In genomic region chr1:179058675-179059074, GRCm38 (mm10) we compare ENCODE assay signal across 21 mouse cellular contexts.
DNase-seq lines count a peak whose midpoint lies in the region; ATAC-seq and TF ChIP-seq lines count a peak whose summit lies in the region.
"Had no signal": no experiment of that assay in that cellular context is flagged by ENCODE, and none has a peak within 500 bp of the region (broad histone marks: within the 10 kb centered on the region; RNA-seq: fewer than 3 reads in every experiment).

No protein-coding gene starts in this region.

- WGBS in kidney, embryonic 16.5 days = 40% methylated on average over 4 of the region's 4 CpGs
- 34% methylated on average over 4 of the region's 4 CpGs for WGBS in embryonic facial prominence, embryonic 11.5 days
- WGBS in hindbrain, postnatal 0 days = 77% methylated on average over 4 of the region's 4 CpGs

- no peak for ATAC-seq in kidney, embryonic 16.5 days (ENCODE audit: low FRiP score, low TSS enrichment)
- ATAC-seq in embryonic facial prominence, embryonic 11.5 days (replicated peaks; ENCODE audit: insufficient number of reproducible peaks, low FRiP score, low TSS enrichment, low read depth) = no peak
- no peak for ATAC-seq in hindbrain, postnatal 0 days
- ATAC-seq: CD4-positive, CD25-positive, alpha-beta regulatory T cell, adult 4 months; forebrain, embryonic 14.5 days; inflammation-experienced regulatory T-cells, adult 6 months had no signal

- H3K4me1 ChIP-seq in kidney, embryonic 16.5 days (ENCODE audit: insufficient read depth, low read length) = peaks cover 52% of the 10 kb centered on the region
- H3K4me1 ChIP-seq in embryonic facial prominence, embryonic 11.5 days (ENCODE audit: control insufficient read depth, insufficient read depth, low read length) = peaks cover 15% of the 10 kb centered on the region
- H3K4me1 ChIP-seq in hindbrain, postnatal 0 days (ENCODE audit: insufficient read depth, low read length) = peaks cover 18% of the 10 kb centered on the region; the same call in 1 of the 2 replicates

- no peak for TF ChIP-seq CTCF in hindbrain, postnatal 0 days (IDR thresholded peaks at IDR 0.05; ENCODE audit: low read depth)

- no peak overlapping the region for H3K9ac ChIP-seq in kidney, embryonic 16.5 days (replicated peaks; ENCODE audit: low read length)
- no peak overlapping the region for H3K9ac ChIP-seq in embryonic facial prominence, embryonic 11.5 days (replicated peaks; ENCODE audit: low read length)
- no peak overlapping the region for H3K9ac ChIP-seq in hindbrain, postnatal 0 days (replicated peaks; ENCODE audit: low read length)
- H3K9ac ChIP-seq: hindbrain, embryonic 12.5 days; liver, embryonic 14.5 days had no signal

- no peaks in the 10 kb centered on the region for H3K27me3 ChIP-seq in kidney, embryonic 16.5 days (ENCODE audit: insufficient read depth, low read length)
- no peaks in the 10 kb centered on the region for H3K27me3 ChIP-seq in embryonic facial prominence, embryonic 11.5 days (ENCODE audit: control insufficient read depth, insufficient read depth, low read length)
- no peaks in the 10 kb centered on the region for H3K27me3 ChIP-seq in hindbrain, postnatal 0 days (ENCODE audit: insufficient read depth, low read length)
- H3K27me3 ChIP-seq: hindbrain, embryonic 12.5 days had no signal

- H3K4me2 ChIP-seq in kidney, embryonic 16.5 days (replicated peaks; ENCODE audit: low read depth, low read length) = no peak overlapping the region
- H3K4me2 ChIP-seq in embryonic facial prominence, embryonic 11.5 days (ENCODE audit: low read depth, low read length) = no peak overlapping the region
- no peak overlapping the region for H3K4me2 ChIP-seq in hindbrain, postnatal 0 days (ENCODE audit: low read depth, low read length)
- H3K4me2 ChIP-seq: hindbrain, embryonic 12.5 days had no signal

- 0 out of 2 replicates have a peak overlapping the region, but pooled peaks have one; percentile 81 for H3K27ac ChIP-seq in kidney, embryonic 16.5 days (ENCODE audit: low read length)
- peak overlapping the region; percentile 56 for H3K27ac ChIP-seq in embryonic facial prominence, embryonic 11.5 days (replicated peaks; ENCODE audit: low read depth, low read length)
- no peak overlapping the region for H3K27ac ChIP-seq in hindbrain, postnatal 0 days
- H3K27ac ChIP-seq: hindbrain, embryonic 12.5 days; liver, embryonic 14.5 days; macrophage; midbrain, embryonic 10.5 days had no signal

- H3K9me3 ChIP-seq in kidney, embryonic 16.5 days (ENCODE audit: low read length) = no peaks in the 10 kb centered on the region
- H3K9me3 ChIP-seq in embryonic facial prominence, embryonic 11.5 days (replicated peaks; ENCODE audit: control insufficient read depth, low read length) = no peaks in the 10 kb centered on the region
- H3K9me3 ChIP-seq in hindbrain, postnatal 0 days (ENCODE audit: low read length) = no peaks in the 10 kb centered on the region
- H3K9me3 ChIP-seq: G1E; heart, embryonic 10.5 days; hindbrain, embryonic 12.5 days; midbrain, embryonic 10.5 days had no signal

- no peak for DNase-seq in kidney, adult 11 months
- DNase-seq in embryonic facial prominence, embryonic 11.5 days (ENCODE audit: low spot score) = peak; percentile 69
- DNase-seq in forelimb bud, embryonic 11.5 days (ENCODE audit: low read depth, low spot score) = peak; percentile 40
- no peak for DNase-seq in hindbrain, postnatal 0 days (ENCODE audit: low spot score)
- DNase-seq in spleen, postnatal 10 days (ENCODE audit: low spot score in 2 of 2) = no peak
- DNase-seq in adrenal gland, postnatal 4 days (ENCODE audit: low spot score in 2 of 2) = no peak
- DNase-seq: adrenal gland, postnatal 25 days; cerebellum, adult 2 months; cerebellum, postnatal 36 days; heart, postnatal 10 days; retina, postnatal 1 day had no signal

- H3K36me3 ChIP-seq in kidney, embryonic 16.5 days (ENCODE audit: insufficient read depth, low read length) = no peaks in the 10 kb centered on the region
- H3K36me3 ChIP-seq in embryonic facial prominence, embryonic 11.5 days (replicated peaks; ENCODE audit: control insufficient read depth, insufficient read depth, low read depth, low read length) = no peaks in the 10 kb centered on the region
- no peaks in the 10 kb centered on the region for H3K36me3 ChIP-seq in hindbrain, postnatal 0 days (ENCODE audit: insufficient read depth, low read length)
- H3K36me3 ChIP-seq: G1E; heart, embryonic 10.5 days; hindbrain, embryonic 12.5 days; midbrain, embryonic 10.5 days had no signal

- H3K4me3 ChIP-seq in kidney, embryonic 16.5 days (ENCODE audit: low read length) = no peak overlapping the region
- H3K4me3 ChIP-seq in embryonic facial prominence, embryonic 11.5 days (ENCODE audit: low read depth, low read length) = no peak overlapping the region
- H3K4me3 ChIP-seq in hindbrain, postnatal 0 days (ENCODE audit: low read length) = no peak overlapping the region
- H3K4me3 ChIP-seq: heart, embryonic 10.5 days; hindbrain, embryonic 12.5 days; midbrain, embryonic 10.5 days had no signal

Comparison
In these comparisons a context has a peak if more than half of its experiments do, and no peak if none do; other contexts are left out.
1. DNase-seq: peak in embryonic facial prominence, embryonic 11.5 days (single experiment) and forelimb bud, embryonic 11.5 days (single experiment); none in kidney, adult 11 months (single experiment), hindbrain, postnatal 0 days (single experiment), spleen, postnatal 10 days (0 of 2) and adrenal gland, postnatal 4 days (0 of 2).